Mouse (Mus musculus) CH12.LX (cell line): Measurements from ENCODE around the gene Dnal4.

Experiments used
- MEF2A ChIP-seq: IDR thresholded peaks from 2 replicates; pipeline ENCODE4 v1.6.1; 2014; ENCODE audit warnings: low read depth, mild to moderate bottlenecking, inconsistent platforms, low read length, improper control_type of control experiment, borderline replicate concordance
- POLR2A ChIP-seq: IDR thresholded peaks from 2 replicates; pipeline ENCODE4 v1.6.1; 2011; ENCODE audit warnings: low read depth, mild to moderate bottlenecking, improper control_type of control experiment, low read length
- SMC3 ChIP-seq: IDR thresholded peaks from 2 replicates; pipeline ENCODE4 v1.6.1; 2011; ENCODE audit warnings: low read depth, low read length, improper control_type of control experiment
- UBTF ChIP-seq: IDR thresholded peaks from 2 replicates; pipeline ENCODE4 v1.6.1; 2012; ENCODE audit warnings: low read depth, mild to moderate bottlenecking, inconsistent platforms, low read length, improper control_type of control experiment, moderate library complexity

DNA sequence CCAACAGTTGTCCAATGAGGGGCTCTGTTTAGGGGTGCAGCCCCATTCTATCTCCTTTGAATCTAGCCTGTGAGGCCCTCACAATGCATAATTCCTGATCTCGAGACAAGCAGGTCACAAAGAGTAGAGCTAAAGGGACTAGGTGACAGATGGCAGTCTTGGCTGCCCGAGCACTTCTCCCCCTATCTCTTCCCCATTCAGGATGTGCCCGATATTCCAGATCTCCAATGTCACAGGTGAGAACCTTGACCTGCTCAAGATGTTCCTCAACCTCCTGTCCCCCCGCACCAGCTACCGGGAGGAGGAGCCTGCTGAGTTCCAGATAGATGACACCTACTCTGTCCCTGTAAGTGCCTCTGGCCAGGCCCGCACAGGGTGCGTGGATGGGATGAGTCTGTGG lies 62.0 kb downstream of the Dnal4 start:
- TF ChIP-seq POLR2A (no peak), UBTF (no peak), SMC3 (no peak), MEF2A (no peak)
